Mouse (Mus musculus): ENCODE measurements around the gene A430078G23Rik. TPM values are rescaled to one million over a fixed set of nuclear protein-coding genes. Genes with fewer than 3 reads are reported as not detected.

Gene A430078G23Rik
- polyA plus RNA-seq, 1 experiment from 2014 or later: 0.27 TPM

DNA sequence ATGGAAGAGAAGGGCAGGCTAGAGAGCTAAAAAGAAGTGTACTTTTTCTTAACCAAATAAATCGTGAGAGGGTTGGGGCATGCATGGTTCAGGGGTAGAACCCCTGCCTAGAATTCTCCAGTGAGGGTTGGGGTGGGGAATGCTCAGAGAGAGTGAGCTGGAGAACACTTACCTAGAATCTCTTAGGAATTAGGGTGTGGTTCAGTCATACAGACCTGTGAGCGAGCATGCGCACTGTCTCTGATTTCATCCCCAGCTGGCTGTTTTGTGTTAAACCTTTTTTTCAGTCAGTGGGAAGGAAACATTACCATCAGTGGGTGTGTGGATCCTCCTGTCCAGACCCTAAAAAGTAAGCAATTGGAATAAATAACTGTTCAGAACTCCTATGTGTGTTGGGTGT is 73.0 kb downstream of the A430078G23Rik start:
- H3K36me3 ChIP-seq (ENCODE audit: control insufficient read depth, insufficient read depth): peaks cover 5% of the 10 kb centered on the region; the same call in 1 of the 2 replicates
- H3K27me3 ChIP-seq (replicated peaks; ENCODE audit: control insufficient read depth, insufficient read depth, low read length): no peaks in the 10 kb centered on the region
- H3K4me3 ChIP-seq (replicated peaks; ENCODE audit: low read length): no peak overlapping the region
- no peaks in the 10 kb centered on the region for H3K9me3 ChIP-seq (ENCODE audit: control insufficient read depth, low read length)
- 91% methylated on average over 3 of the region's 3 CpGs for WGBS
- H3K9ac ChIP-seq (replicated peaks; ENCODE audit: low read depth, low read length): no peak overlapping the region
- no peak overlapping the region for H3K27ac ChIP-seq (ENCODE audit: low read length)
- H3K4me2 ChIP-seq (ENCODE audit: low read length): no peak overlapping the region
- no peak for ATAC-seq
- no peaks in the 10 kb centered on the region for H3K4me1 ChIP-seq (replicated peaks; ENCODE audit: control insufficient read depth, insufficient read depth, low read length)

DNA sequence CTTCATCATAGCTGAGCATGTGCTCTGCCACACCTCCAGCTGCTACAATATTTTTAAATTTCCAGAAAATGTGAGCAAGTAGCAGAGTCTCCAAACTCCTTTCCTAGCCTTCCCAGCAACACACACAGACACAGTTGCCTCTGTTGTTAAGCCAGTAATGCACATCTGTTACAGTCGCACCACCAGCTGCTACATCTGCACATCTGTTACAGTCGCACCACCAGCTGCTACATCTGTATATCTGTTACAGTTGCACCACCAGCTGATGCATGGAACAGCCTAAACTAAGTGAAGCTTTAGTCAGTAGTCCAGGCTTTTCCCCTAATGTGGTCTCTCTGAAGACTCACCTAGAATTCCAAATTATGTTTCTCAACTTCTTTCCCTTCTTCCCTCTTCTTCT is 75.2 kb downstream of the A430078G23Rik start:
- H3K9me3 ChIP-seq (ENCODE audit: control insufficient read depth, low read length): no peaks in the 10 kb centered on the region
- H3K36me3 ChIP-seq (ENCODE audit: control insufficient read depth, insufficient read depth): peaks cover 14% of the 10 kb centered on the region
- H3K9ac ChIP-seq (replicated peaks; ENCODE audit: low read depth, low read length): no peak overlapping the region
- H3K4me3 ChIP-seq (replicated peaks; ENCODE audit: low read length): no peak overlapping the region
- H3K27ac ChIP-seq (ENCODE audit: low read length): no peak overlapping the region
- no peak for ATAC-seq
- no peak overlapping the region for H3K4me2 ChIP-seq (ENCODE audit: low read length)
- no peaks in the 10 kb centered on the region for H3K4me1 ChIP-seq (replicated peaks; ENCODE audit: control insufficient read depth, insufficient read depth, low read length)
- no peaks in the 10 kb centered on the region for H3K27me3 ChIP-seq (replicated peaks; ENCODE audit: control insufficient read depth, insufficient read depth, low read length)
- WGBS: 91% methylated on average over 2 of the region's 2 CpGs

- no peak overlapping the region for H3K4me3 ChIP-seq (replicated peaks; ENCODE audit: low read length)
- no peak overlapping the region for H3K4me2 ChIP-seq (ENCODE audit: low read length)
- H3K4me1 ChIP-seq (replicated peaks; ENCODE audit: control insufficient read depth, insufficient read depth, low read length): no peaks in the 10 kb centered on the region
- H3K9me3 ChIP-seq (ENCODE audit: control insufficient read depth, low read length): no peaks in the 10 kb centered on the region
- peaks cover 19% of the 10 kb centered on the region for H3K36me3 ChIP-seq (ENCODE audit: control insufficient read depth, insufficient read depth)
- no peaks in the 10 kb centered on the region for H3K27me3 ChIP-seq (replicated peaks; ENCODE audit: control insufficient read depth, insufficient read depth, low read length)
- no peak overlapping the region for H3K9ac ChIP-seq (replicated peaks; ENCODE audit: low read depth, low read length)
- ATAC-seq: no peak
- H3K27ac ChIP-seq (ENCODE audit: low read length): no peak overlapping the region
- 73% methylated on average over 2 of the region's 2 CpGs for WGBS
Measured at GRCm38 (mm10) chr8:3429966-3430365, 76.8 kb downstream of the A430078G23Rik start.

DNA sequence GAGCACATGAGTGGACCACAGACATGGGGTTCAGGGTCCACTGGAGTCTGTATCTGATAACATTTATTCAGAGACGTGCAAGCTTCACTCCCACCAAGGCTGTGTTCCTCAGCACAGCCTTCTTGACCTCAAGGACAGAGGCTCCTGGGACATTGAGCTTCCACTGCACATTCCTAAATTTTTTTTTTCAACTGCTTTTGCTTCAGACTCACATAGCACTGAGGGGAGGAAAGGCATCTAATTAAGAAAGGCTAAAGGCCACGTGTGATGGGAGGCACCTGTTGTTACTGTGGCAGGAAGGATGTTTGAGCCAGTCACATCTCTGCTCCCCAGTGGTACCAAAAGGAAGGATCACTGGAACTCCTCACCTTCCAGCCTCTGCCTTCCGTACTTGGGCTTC is 77.9 kb downstream of the A430078G23Rik start:
- Histone ChIP-seq H3K27ac (ENCODE audit: low read length) (no peak overlapping the region), H3K27me3 (replicated peaks; ENCODE audit: control insufficient read depth, insufficient read depth, low read length) (no peaks in the 10 kb centered on the region), H3K4me1 (replicated peaks; ENCODE audit: control insufficient read depth, insufficient read depth, low read length) (no peaks in the 10 kb centered on the region), H3K4me2 (ENCODE audit: low read length) (no peak overlapping the region), H3K36me3 (ENCODE audit: control insufficient read depth, insufficient read depth) (peaks cover 25% of the 10 kb centered on the region), H3K9ac (replicated peaks; ENCODE audit: low read depth, low read length) (no peak overlapping the region), H3K4me3 (replicated peaks; ENCODE audit: low read length) (no peak overlapping the region), H3K9me3 (ENCODE audit: control insufficient read depth, low read length) (no peaks in the 10 kb centered on the region)
- WGBS: 88% methylated on average over 3 of the region's 3 CpGs
- no peak for ATAC-seq

DNA sequence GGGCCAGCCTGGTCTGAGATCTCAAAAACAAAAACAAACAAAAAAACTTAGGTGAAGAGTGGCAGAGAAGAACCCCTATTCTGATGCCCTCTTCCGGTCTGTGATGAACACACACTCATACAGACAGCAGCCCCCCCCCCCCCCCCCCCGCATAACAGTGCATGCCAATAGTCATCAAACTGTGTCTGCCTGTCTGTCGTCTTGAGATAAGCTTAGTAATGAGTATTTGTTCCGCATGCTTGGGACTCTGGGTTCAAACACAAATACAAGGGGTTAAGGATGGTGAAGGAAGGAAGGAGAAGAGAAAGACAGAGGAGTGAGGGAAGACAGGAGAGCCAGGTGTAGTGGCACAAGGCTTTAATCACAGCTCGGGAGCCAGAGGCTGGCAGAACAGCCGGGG is 83.3 kb downstream of the A430078G23Rik start:
- H3K4me1 ChIP-seq (replicated peaks; ENCODE audit: control insufficient read depth, insufficient read depth, low read length): no peaks in the 10 kb centered on the region
- peaks cover 42% of the 10 kb centered on the region for H3K36me3 ChIP-seq (ENCODE audit: control insufficient read depth, insufficient read depth)
- H3K27me3 ChIP-seq (replicated peaks; ENCODE audit: control insufficient read depth, insufficient read depth, low read length): no peaks in the 10 kb centered on the region
- no peak overlapping the region for H3K4me2 ChIP-seq (ENCODE audit: low read length)
- 86% methylated on average over 5 of the region's 6 CpGs for WGBS
- no peak for ATAC-seq
- H3K27ac ChIP-seq (ENCODE audit: low read length): no peak overlapping the region
- H3K9ac ChIP-seq (replicated peaks; ENCODE audit: low read depth, low read length): no peak overlapping the region
- no peak overlapping the region for H3K4me3 ChIP-seq (replicated peaks; ENCODE audit: low read length)
- no peaks in the 10 kb centered on the region for H3K9me3 ChIP-seq (ENCODE audit: control insufficient read depth, low read length)

GRCm38 (mm10) chr8:3439510-3439909 is 86.3 kb downstream of the A430078G23Rik start:
- ATAC-seq: no peak
- peaks cover 31% of the 10 kb centered on the region for H3K36me3 ChIP-seq (ENCODE audit: control insufficient read depth, insufficient read depth)
- H3K4me2 ChIP-seq (ENCODE audit: low read length): no peak overlapping the region
- H3K9ac ChIP-seq (replicated peaks; ENCODE audit: low read depth, low read length): no peak overlapping the region
- H3K4me3 ChIP-seq (replicated peaks; ENCODE audit: low read length): no peak overlapping the region
- no peaks in the 10 kb centered on the region for H3K4me1 ChIP-seq (replicated peaks; ENCODE audit: control insufficient read depth, insufficient read depth, low read length)
- no peaks in the 10 kb centered on the region for H3K27me3 ChIP-seq (replicated peaks; ENCODE audit: control insufficient read depth, insufficient read depth, low read length)
- H3K9me3 ChIP-seq (ENCODE audit: control insufficient read depth, low read length): no peaks in the 10 kb centered on the region
- 75% methylated on average over 12 of the region's 12 CpGs for WGBS
- no peak overlapping the region for H3K27ac ChIP-seq (ENCODE audit: low read length)

Other genes starting within 250 kb of the A430078G23Rik start
- 53.4 and 66.7 TPM in 2 replicates for gene Insr, start 73.8 kb upstream of the A430078G23Rik start, polyA plus RNA-seq (2015; fragmentation: Nextera tagmentation; extraction: Ambion mirVana)
- 12.5 and 12.9 TPM in 2 replicates for gene Arhgef18, start 39.6 kb downstream of the A430078G23Rik start, polyA plus RNA-seq (2015; fragmentation: Nextera tagmentation; extraction: Ambion mirVana)
- gene Pex11g, start 114.3 kb downstream of the A430078G23Rik start, polyA plus RNA-seq (2015; fragmentation: Nextera tagmentation; extraction: Ambion mirVana): 3.0 and 3.7 TPM in 2 replicates
- 0.16 TPM in 2 replicates for gene Tex45, start 117.4 kb downstream of the A430078G23Rik start, polyA plus RNA-seq (2015; fragmentation: Nextera tagmentation; extraction: Ambion mirVana)
- 75.4 and 76.7 TPM in 2 replicates for gene Zfp358, start 139.7 kb downstream of the A430078G23Rik start, polyA plus RNA-seq (2015; fragmentation: Nextera tagmentation; extraction: Ambion mirVana)
- gene Mcoln1, start 147.0 kb downstream of the A430078G23Rik start, polyA plus RNA-seq (2015; fragmentation: Nextera tagmentation; extraction: Ambion mirVana): 88.3 and 111 TPM in 2 replicates
- 27.3 and 36.0 TPM in 2 replicates for gene Pnpla6, start 162.0 kb downstream of the A430078G23Rik start, polyA plus RNA-seq (2015; fragmentation: Nextera tagmentation; extraction: Ambion mirVana)
- gene C330021F23Rik, start 214.6 kb downstream of the A430078G23Rik start, polyA plus RNA-seq (2015; fragmentation: Nextera tagmentation; extraction: Ambion mirVana): 0.29 and 0.56 TPM in 2 replicates
- 38.1 and 39.3 TPM in 2 replicates for gene Camsap3, start 233.9 kb downstream of the A430078G23Rik start, polyA plus RNA-seq (2015; fragmentation: Nextera tagmentation; extraction: Ambion mirVana)

All from forebrain, embryonic 16.5 days (tissue).